Mouse (Mus musculus): ENCODE results near the gene Prdm10.

GRCm38 (mm10) chr9:31253866-31254696 lies 26.3 kb upstream of the Prdm10 start:
- TF ChIP-seq CTCF (IDR thresholded peaks at IDR 0.05; ENCODE audit: low read depth) (no peak), EP300 (optimal IDR thresholded peaks at IDR 0.05) (no peak)
